Mouse (Mus musculus): ENCODE measurements around the gene Aqp5.

Gene Aqp5

DNA sequence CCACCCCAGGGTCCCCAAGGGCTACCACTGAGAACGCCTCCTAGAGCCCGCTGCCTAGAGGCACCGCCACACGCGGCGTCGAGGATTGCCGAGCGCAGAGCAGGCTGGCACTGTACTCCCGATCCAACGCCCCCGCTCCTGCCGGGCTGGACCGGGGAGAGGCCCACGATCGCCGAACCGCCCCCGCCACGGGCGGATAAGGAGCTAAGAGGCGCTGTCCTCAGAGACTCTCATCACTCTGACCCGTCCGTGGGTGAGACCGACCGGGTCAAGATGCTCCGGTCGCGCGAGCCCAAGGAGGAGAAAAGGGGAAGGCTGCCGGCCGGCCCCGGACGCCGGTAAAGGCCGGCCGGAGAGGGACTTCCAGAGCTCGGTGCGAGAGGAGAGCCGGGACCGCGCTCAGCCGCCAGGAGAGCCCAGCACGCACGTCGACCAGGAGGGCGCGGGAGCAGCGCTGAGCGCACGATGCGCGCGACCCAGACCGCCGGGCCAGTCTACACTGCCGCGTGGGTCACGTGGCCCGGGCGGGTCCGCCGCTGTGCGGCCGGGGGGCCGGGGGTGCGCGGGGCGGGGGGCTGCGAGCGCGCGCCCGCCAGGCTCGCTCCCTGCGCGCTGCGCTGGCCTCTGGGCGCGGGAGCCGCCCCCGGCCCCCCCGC, at the start of gene Aqp5:
Aqp5 (plus strand) TSS at position 354 of the 656 bp plus-strand sequence.
- DNase-seq (ENCODE audit: low read depth, low spot score) = peak; percentile 45

DNA sequence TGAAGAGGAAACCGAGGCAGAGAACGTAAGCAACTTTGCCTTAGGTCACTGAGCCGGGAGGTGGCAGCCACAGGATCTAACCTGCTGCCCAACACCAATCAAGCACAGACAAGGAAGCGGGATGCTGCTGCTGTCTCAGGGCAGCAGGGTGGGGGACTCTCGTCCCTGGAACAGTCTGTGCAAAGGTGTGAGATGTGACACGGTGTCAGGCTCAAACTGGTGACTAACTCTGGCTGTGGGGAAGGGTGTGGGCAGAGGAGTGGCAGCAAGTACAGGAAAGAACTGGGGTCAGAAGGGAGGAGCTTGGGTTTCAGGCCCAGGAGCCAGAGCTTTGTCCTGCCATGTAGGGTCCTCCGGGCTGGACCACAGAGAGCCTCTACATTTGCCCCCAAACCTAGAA, 46.5 kb upstream of the Aqp5 start:
- DNase-seq (ENCODE audit: low read depth, low spot score) = no peak

DNA sequence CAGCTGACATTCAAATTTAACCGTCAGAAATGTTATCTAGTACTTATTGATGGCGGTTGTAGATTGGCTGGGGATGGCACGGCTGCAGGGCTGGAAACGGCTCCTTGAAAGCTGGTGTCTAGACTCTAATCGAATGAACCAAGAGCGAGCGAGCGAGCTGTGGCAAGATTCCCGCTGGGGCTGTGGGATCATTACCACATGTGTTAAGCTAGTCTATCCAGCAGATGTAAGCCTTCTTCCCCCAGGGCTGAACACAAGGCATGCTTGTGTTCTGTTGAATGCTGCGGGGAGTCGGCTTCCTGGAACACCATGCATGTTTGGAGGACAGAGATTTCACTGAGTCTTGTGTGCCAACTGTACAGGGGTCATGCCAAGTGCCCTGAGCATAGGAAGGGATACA, 44.0 kb upstream of the Aqp5 start:
- DNase-seq (ENCODE audit: low read depth, low spot score) = no peak

DNA sequence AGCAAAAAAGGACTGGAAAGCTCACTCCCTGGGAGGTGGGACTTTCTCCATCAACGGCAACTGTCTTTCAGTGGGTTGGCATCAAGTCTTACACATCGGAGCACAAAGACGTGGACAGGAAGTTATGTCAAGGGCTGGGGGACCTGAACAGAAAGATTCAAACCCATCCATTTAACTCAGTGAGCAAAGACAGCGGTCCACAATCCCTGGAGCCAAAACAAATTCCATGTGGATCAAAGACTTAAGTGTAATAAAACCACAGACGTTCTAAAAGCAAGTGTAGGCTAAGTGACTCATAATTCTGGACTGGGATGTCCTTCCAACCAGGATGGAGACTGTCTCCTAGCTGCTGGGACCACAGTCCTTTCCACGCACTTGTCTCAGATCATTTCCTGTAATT, 42.9 kb upstream of the Aqp5 start:
- no peak for DNase-seq (ENCODE audit: low read depth, low spot score)

DNA sequence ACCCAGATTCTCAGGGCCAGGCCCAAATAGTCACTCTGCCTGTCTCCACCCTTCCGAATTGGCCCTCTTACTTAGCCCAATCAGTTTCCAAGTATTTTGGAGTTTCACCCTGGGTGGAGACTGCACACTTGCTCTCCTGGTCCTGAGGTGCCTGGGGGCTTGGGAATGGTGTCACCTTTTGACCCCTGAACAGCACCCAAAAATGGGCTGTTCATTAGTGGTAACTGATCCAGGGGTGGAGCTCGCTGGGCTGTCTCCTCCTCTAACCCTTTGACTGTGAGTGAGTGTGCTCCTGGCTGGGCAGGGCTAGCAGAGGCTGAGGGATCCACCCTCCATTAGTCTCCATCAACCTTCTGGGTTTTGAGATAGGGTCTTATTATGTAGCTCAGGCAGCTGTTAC, 40.7 kb upstream of the Aqp5 start:
- peak; percentile 18 for DNase-seq (ENCODE audit: low read depth, low spot score)

DNA sequence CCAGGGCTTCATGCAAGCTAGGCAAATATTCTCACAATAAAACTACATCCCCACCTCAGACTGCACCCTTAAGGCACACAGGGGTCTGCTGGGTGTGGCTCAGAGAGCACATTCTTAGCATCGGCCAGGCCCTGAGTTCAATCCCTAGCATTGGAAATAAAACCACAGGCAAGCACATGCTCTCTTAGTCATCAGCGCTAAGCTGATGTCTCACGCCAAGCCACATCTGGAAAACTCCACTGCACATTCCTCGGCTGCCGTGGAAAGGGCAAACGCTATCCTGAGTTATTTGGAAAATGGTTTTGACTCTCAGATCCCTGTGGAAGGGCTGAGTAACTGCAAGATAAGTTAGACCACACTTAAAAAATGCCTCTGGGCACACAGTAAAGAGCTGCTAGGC, 36.8 kb upstream of the Aqp5 start:
- DNase-seq (ENCODE audit: low read depth, low spot score) = peak; percentile 71

DNA sequence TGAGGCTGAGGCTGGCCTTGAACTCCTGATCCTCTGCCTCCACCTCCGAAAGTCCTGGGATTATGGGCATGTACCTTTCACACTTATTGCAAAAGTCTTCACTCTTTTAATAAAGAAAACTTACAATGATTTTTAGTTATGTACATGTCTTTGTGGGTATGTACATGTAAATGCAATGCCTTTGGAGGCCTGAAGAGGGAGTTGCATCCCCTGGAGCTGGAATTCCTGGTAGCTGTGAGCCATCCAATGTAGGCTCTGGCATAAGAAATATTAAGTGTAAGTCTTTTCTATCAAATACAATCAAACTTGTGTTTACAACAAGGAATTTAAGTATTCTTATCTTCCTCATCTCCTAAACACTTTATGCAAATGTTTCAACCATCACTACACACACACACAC, 31.6 kb upstream of the Aqp5 start:
- peak; percentile 40 for DNase-seq (ENCODE audit: low read depth, low spot score)

DNA sequence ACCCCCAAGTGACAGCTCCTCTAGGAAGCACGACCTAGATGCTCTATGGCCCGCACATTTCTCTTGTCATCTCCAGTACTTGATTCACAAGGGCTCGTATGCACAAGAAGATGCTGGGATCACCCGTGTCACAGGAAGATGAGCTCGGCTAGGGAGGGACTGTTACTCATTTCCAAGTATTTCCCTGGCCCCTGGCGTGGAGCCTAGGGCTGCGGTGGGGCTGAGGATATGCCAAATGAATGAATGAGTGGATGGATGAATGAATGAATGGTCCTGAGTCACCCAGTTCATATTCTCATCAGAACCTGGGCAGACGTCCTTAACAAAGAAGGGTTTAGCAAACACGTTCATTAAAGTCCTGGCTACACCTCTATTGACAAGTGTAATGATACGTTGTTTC, 30.3 kb upstream of the Aqp5 start:
- no peak for DNase-seq (ENCODE audit: low read depth, low spot score)

DNA sequence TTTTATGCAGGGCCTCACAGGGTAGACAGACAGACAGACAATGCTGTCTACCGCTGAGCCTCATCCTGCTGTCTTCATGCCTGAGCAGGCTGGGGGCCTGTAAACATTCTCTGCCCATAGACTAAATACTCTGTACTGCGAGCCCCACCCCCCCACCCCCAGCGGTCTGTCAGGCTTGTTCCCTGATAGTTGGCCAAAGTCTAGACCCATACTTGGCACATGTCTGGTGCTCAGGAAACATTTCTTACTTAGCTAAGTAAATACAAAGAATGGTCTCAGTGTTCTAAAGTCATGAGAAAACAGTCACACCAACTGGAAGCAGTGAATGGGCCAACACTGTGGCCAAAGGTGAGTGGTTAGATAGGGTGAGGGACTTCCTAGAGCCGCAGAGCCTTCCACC, 23.2 kb upstream of the Aqp5 start:
- DNase-seq (ENCODE audit: low read depth, low spot score) = no peak

DNA sequence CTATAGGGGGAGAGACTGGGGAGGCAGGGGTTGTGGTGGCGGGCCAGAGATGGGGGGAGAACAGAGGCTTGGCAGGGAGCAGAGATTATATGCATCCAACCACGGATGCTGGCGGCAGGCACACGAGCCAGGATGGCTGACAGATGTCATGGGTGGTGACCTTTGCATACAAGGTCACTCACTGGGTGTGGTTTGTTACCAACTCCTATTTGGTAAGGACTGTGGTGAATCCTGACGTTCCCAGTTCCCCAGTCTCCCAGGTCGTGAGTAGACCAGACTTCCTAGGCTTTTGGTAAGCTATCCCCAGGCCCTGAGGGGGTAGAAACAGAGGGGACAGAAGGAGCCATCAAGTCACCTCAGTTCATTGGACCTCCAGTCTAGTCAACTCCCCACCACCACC, 21.9 kb upstream of the Aqp5 start:
- no peak for DNase-seq (ENCODE audit: low read depth, low spot score)

DNA sequence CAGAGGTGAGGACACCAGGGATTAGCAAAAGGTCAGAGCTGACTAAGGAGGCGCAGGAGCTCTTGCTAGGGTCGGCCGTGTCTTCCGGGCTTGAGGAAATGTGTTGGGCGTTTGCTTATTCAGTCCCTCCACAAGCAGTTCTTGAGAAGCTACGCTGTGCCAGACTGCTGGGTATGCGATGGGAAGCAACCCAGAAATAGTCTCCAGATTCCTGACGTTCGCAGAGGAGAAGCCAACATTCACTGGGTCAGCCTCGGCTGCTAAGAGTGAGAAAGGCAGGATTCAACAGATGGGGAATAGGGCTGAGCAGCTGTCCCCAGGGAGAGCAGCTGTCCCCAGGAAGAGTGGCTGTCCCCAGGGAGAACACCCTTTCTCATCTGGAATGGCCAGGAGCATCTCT, 21.5 kb upstream of the Aqp5 start:
- DNase-seq (ENCODE audit: low read depth, low spot score) = no peak

DNA sequence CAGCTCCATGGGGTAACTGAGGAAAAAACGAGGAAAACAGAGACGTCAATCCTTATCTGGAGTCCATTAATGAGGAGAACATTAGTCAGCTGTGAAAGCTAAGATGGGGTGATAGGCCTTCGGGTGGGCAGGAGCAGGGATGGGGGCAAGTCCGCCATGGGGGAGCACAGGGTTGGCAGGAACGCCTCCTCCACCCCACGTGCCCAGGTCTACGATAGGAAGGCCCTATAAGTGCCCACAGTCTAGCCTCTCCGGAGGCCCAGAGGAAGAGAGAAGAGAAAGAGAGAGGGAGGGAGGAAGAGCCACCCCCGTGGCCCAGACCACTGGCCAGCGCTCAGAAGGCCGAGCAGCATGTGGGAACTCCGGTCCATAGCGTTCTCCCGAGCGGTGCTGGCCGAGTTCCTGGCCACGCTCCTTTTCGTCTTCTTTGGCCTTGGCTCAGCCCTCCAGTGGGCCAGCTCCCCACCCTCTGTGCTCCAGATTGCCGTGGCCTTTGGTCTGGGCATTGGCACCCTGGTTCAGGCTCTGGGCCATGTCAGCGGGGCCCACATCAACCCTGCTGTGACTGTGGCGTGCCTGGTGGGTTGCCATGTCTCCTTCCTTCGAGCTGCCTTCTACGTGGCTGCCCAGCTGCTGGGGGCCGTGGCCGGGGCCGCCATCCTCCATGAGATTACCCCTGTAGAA, 11.6 kb upstream of the Aqp5 start, which contains the start of gene Aqp2:
Aqp2 (plus strand) TSS at position 254 of the 684 bp plus-strand sequence.
- DNase-seq (ENCODE audit: low read depth, low spot score) = no peak

DNA sequence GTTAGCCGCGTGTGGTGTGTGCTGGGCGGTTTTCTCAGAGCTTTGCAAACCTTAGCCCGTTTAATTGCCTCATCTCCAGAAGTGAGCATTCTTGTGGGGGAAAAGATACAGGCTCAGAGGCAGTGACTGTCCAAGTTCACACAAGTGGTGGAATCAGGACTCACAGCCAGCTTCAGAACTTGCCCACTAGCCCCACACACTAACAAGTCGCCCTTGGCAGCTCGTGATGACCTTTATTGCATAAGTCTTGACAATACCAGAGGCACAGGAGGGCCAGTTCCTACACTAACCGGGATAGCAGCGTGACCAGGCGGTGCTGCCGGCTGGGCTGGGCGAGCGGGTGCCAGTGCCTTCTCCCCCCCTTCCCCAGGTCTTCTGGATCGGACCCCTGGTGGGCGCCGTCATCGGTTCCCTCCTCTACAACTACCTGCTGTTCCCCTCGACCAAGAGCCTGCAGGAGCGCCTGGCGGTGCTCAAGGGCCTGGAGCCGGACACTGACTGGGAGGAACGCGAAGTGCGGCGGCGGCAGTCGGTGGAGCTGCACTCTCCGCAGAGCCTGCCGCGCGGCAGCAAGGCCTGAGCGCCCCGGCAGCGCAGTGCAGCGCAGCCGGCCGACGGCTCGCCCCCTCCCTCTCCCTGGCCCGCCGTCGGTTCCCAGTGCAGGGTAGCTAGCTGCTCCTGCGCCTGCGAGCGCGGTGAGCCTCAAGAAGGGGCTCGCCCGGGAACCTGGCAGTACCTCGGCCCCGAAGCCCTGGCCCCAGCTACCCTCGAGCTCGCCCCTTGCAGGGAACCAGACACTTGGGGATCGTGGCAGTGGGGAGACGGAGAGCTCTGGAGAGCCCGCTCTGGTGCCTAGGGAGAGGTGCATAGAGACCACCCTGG, 6.9 kb upstream of the Aqp5 start:
- peak; percentile 54 for DNase-seq (ENCODE audit: low read depth, low spot score)

DNA sequence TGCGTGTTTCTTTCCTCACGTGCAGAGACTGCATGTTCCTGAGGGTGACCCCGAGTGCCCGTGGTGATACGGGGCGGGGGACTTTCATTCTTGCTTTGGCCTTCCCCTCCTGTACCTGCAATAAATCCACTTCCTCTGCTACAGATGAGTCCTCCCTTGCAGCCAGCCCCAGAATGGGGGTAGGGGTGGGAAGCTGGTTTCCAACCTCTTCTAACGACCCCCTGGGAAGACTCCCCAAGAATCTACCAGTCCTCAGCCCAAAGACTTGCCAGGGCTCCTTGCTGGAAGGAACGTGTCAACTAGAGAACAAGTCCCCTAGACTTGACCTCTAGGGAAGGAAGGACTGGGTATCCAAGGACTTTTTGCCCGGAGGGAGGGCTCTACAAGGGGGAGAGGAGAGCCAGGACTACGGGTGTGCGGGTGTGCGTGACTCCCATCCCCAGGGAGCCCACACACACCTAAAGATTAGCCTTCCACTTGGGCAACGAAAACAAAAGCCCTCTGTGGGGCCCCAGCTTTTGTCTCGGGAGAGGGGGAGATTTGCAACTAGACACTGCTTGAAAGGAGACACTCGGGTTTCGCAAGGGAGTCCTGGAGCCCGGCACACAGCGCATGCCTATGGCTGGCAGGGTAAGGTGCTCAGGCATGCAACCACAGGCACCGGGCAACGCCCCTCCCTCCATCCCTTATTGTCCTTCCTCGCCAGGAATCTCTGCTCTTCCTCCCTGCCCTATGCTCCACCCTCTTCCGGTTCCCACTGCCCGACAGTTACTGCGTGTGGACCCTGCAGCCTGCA, 6.0 kb upstream of the Aqp5 start:
- peak; percentile 84 for DNase-seq (ENCODE audit: low read depth, low spot score)

DNA sequence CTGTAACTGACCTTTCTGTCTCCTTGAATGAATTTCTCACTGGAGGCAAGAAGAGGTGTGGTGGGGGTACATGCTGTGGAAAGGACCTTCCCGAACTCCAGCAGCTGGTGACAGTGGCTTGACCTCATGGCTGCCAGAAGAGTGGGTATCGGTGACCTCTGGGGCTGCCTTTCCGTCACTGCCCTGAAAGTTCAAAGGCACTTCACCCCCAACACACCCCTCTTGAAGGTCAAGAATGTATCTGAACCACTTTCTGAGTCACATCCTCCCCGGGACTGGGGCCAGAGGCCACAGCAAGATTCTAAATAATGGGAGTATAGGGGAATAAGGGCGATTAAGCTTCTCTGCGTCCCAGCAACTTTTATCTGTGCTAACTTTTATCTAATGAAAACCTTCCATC, 4.8 kb upstream of the Aqp5 start:
- DNase-seq (ENCODE audit: low read depth, low spot score) = no peak

DNA sequence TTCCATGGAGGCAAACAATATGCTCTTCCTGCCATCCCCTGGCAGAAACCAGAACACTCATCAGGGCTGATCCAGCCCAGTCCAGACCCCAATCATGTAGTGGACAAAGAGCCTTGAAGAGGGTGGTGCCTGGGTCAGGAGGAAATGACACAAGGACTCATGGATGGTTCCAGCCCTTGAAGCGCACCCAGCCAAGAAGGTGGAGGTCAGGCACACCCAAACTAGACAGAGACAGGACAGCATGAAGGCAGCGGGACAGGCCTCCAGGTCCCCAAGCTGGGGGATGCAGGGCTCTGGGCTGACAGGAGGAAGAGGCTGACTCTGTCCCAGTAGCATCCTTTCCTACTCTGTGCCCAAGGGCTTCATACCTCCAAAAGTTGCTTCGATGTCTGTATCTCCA, 4.1 kb upstream of the Aqp5 start:
- DNase-seq (ENCODE audit: low read depth, low spot score) = no peak

DNA sequence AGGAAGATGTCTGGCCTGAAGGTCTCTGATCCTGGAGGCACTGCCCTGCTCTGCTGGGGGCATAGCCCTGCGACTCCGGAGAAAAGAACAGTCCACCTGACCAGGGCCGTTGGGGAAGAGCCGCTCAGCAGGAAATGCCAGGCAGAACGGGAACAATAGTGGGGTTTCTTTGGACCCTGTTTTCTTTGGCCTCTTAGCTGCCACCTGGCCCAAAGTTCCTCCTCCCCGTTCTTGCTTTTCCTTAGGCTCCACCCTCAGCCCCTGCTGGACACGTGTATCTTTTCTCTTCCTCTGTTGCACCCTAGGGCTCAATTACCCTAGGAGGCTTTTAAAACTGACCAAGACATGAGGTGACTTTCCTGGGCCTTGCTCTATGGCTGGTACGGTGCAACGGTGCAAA, 1.3 kb upstream of the Aqp5 start:
- DNase-seq (ENCODE audit: low read depth, low spot score) = no peak

DNA sequence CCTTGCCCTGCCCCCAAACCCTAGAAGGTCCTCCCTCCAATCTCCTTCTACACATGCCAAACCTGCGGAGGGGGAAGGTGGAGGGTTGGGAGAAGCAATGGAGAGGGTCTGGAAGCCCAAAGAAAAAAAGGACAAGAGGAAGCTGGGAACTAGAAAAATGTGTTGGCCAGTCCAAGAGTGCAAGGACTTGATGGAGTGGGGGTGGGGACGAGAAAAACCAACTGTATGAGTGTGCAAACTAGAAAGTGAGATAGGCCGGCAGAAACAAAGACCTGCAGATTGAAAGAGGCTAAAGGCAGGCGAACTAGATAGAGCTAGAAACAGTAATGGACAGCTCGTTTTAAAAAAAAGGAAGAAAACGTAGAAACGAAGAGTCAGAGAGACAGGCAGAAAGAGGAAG, 878 bp upstream of the Aqp5 start:
- no peak for DNase-seq (ENCODE audit: low read depth, low spot score)

DNA sequence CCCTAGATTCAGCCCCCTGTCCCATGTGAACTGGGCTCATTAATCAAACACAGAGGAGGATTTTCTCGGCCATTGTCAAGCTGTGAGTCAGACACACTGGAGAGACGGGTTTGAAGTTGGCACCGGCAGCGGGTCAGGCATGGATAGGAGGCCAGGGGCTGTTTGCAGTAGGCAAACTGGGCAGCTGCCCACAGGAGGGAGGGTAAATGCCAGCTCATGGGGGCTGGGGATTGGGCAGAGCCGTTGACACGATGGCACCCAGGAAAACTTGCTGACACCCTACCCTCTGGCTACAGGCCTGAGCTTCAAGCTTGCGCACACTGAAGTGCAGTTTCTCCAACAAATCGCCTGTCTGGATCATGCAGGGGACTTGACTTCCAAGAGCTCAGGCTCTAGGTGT, 1.6 kb downstream of the Aqp5 start:
- no peak for DNase-seq (ENCODE audit: low read depth, low spot score)

DNA sequence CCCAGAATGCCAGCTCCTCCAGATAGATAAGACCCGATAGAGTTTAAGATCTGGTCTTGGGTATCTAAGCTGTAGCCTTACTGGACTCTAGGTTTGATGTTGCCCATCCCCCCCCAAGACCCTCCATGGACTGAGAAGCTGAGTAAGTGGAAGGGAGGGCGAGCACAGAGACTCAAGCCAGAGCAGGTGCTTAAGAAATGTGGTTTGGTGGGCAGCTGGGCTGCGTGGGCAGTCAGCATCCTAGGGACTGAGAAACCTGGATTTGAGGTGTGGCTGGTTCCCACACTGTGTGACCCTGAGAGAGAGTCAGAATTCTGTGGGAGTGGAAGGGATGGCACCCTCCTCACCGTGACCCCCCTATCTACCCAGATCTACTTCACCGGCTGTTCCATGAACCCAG, 2.3 kb downstream of the Aqp5 start:
- DNase-seq (ENCODE audit: low read depth, low spot score) = no peak

DNA sequence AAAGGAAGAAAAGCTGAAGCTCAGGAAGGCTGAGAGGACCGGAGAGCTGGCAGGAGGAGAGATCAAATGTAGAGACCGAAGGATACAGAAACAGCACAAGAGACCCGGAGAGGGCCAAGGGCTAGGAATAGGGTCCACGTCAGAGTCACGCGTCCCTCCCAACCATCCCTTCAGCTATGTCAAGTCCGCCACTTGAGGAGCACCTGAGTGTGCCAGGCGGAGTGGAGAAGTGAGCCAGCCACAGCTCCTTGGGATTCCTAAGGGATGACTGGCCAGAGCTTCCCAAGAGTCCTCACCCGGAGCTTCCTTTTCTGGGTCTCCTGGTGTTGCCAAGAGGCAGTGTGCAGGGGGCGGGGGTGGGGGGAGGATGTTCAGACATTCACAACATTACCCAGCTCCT, 4.4 kb downstream of the Aqp5 start:
- no peak for DNase-seq (ENCODE audit: low read depth, low spot score)
